Mouse (Mus musculus): ENCODE results near the gene Grm1. TPM values are rescaled to one million over a fixed set of nuclear protein-coding genes. Genes with fewer than 3 reads are reported as not detected.

Gene Grm1
- polyA plus RNA-seq, 1 experiment from 2014 or later = 0.19 TPM

GRCm38 (mm10) chr10:10787906-10788416, 294.2 kb downstream of the Grm1 start:
- H3K36me3 ChIP-seq (ENCODE audit: control insufficient read depth, insufficient read depth, low read length) = no peaks in the 10 kb centered on the region
- ATAC-seq (replicated peaks; ENCODE audit: low FRiP score) = no peak
- no peaks in the 10 kb centered on the region for H3K4me1 ChIP-seq (replicated peaks; ENCODE audit: control insufficient read depth, insufficient read depth, low read length)
- no peak overlapping the region for H3K27ac ChIP-seq (ENCODE audit: low read depth, low read length)
- H3K4me3 ChIP-seq (ENCODE audit: low read depth, low read length) = no peak overlapping the region
- H3K4me2 ChIP-seq = no peak overlapping the region
- DNase-seq (ENCODE audit: low spot score) = no peak
- H3K9ac ChIP-seq (ENCODE audit: low read depth, low read length) = no peak overlapping the region
- no peaks in the 10 kb centered on the region for H3K27me3 ChIP-seq (replicated peaks; ENCODE audit: control insufficient read depth, insufficient read depth, low read length)
- 84% methylated on average over 5 of the region's 6 CpGs for WGBS
- no peaks in the 10 kb centered on the region for H3K9me3 ChIP-seq (ENCODE audit: control insufficient read depth, low read length)

GRCm38 (mm10) chr10:10785122-10785521, 297.0 kb downstream of the Grm1 start:
- Histone ChIP-seq H3K9ac (ENCODE audit: low read depth, low read length) (no peak overlapping the region), H3K4me1 (replicated peaks; ENCODE audit: control insufficient read depth, insufficient read depth, low read length) (no peaks in the 10 kb centered on the region), H3K27ac (ENCODE audit: low read depth, low read length) (no peak overlapping the region), H3K4me3 (ENCODE audit: low read depth, low read length) (no peak overlapping the region), H3K9me3 (ENCODE audit: control insufficient read depth, low read length) (no peaks in the 10 kb centered on the region), H3K27me3 (replicated peaks; ENCODE audit: control insufficient read depth, insufficient read depth, low read length) (no peaks in the 10 kb centered on the region), H3K36me3 (ENCODE audit: control insufficient read depth, insufficient read depth, low read length) (no peaks in the 10 kb centered on the region), H3K4me2 (no peak overlapping the region)
- 81% methylated on average over 3 of the region's 3 CpGs for WGBS
- DNase-seq (ENCODE audit: low spot score) (no peak), ATAC-seq (replicated peaks; ENCODE audit: low FRiP score) (no peak)

- Histone ChIP-seq H3K9ac (ENCODE audit: low read depth, low read length) (no peak overlapping the region), H3K4me1 (replicated peaks; ENCODE audit: control insufficient read depth, insufficient read depth, low read length) (no peaks in the 10 kb centered on the region), H3K27me3 (replicated peaks; ENCODE audit: control insufficient read depth, insufficient read depth, low read length) (no peaks in the 10 kb centered on the region), H3K9me3 (ENCODE audit: control insufficient read depth, low read length) (no peaks in the 10 kb centered on the region), H3K36me3 (ENCODE audit: control insufficient read depth, insufficient read depth, low read length) (no peaks in the 10 kb centered on the region), H3K27ac (ENCODE audit: low read depth, low read length) (no peak overlapping the region), H3K4me3 (ENCODE audit: low read depth, low read length) (no peak overlapping the region), H3K4me2 (no peak overlapping the region)
- DNase-seq (ENCODE audit: low spot score) (no peak), ATAC-seq (replicated peaks; ENCODE audit: low FRiP score) (no peak)
- WGBS = 88% methylated on average over 1 of the region's 1 CpGs
These were observed 307.3 kb downstream of the Grm1 start for GRCm38 (mm10) chr10:10774827-10775226.

GRCm38 (mm10) chr10:10763015-10763414, 319.1 kb downstream of the Grm1 start:
- Histone ChIP-seq H3K27me3 (replicated peaks; ENCODE audit: control insufficient read depth, insufficient read depth, low read length) (no peaks in the 10 kb centered on the region), H3K9me3 (ENCODE audit: control insufficient read depth, low read length) (no peaks in the 10 kb centered on the region), H3K4me3 (ENCODE audit: low read depth, low read length) (no peak overlapping the region), H3K9ac (ENCODE audit: low read depth, low read length) (no peak overlapping the region), H3K4me1 (replicated peaks; ENCODE audit: control insufficient read depth, insufficient read depth, low read length) (no peaks in the 10 kb centered on the region), H3K27ac (ENCODE audit: low read depth, low read length) (no peak overlapping the region), H3K4me2 (no peak overlapping the region), H3K36me3 (ENCODE audit: control insufficient read depth, insufficient read depth, low read length) (no peaks in the 10 kb centered on the region)
- WGBS = 91% methylated on average over 4 of the region's 4 CpGs
- DNase-seq (ENCODE audit: low spot score) = no peak
- ATAC-seq (replicated peaks; ENCODE audit: low FRiP score) = no peak

- no peaks in the 10 kb centered on the region for H3K27me3 ChIP-seq (replicated peaks; ENCODE audit: control insufficient read depth, insufficient read depth, low read length)
- H3K4me1 ChIP-seq (replicated peaks; ENCODE audit: control insufficient read depth, insufficient read depth, low read length) = no peaks in the 10 kb centered on the region
- no peak for DNase-seq (ENCODE audit: low spot score)
- H3K4me2 ChIP-seq = no peak overlapping the region
- H3K9me3 ChIP-seq (ENCODE audit: control insufficient read depth, low read length) = no peaks in the 10 kb centered on the region
- no peak overlapping the region for H3K9ac ChIP-seq (ENCODE audit: low read depth, low read length)
- ATAC-seq (replicated peaks; ENCODE audit: low FRiP score) = no peak
- H3K36me3 ChIP-seq (ENCODE audit: control insufficient read depth, insufficient read depth, low read length) = no peaks in the 10 kb centered on the region
- 73% methylated on average over 1 of the region's 1 CpGs for WGBS
- H3K27ac ChIP-seq (ENCODE audit: low read depth, low read length) = no peak overlapping the region
- no peak overlapping the region for H3K4me3 ChIP-seq (ENCODE audit: low read depth, low read length)
These were observed 320.9 kb downstream of the Grm1 start for GRCm38 (mm10) chr10:10761274-10761673.

GRCm38 (mm10) chr10:10760801-10761200, 321.4 kb downstream of the Grm1 start:
- Histone ChIP-seq H3K36me3 (ENCODE audit: control insufficient read depth, insufficient read depth, low read length) (no peaks in the 10 kb centered on the region), H3K9ac (ENCODE audit: low read depth, low read length) (no peak overlapping the region), H3K27me3 (replicated peaks; ENCODE audit: control insufficient read depth, insufficient read depth, low read length) (no peaks in the 10 kb centered on the region), H3K4me3 (ENCODE audit: low read depth, low read length) (no peak overlapping the region), H3K27ac (ENCODE audit: low read depth, low read length) (no peak overlapping the region), H3K9me3 (ENCODE audit: control insufficient read depth, low read length) (no peaks in the 10 kb centered on the region), H3K4me2 (no peak overlapping the region), H3K4me1 (replicated peaks; ENCODE audit: control insufficient read depth, insufficient read depth, low read length) (no peaks in the 10 kb centered on the region)
- no peak for ATAC-seq (replicated peaks; ENCODE audit: low FRiP score)
- 82% methylated on average over 2 of the region's 2 CpGs for WGBS
- no peak for DNase-seq (ENCODE audit: low spot score)

- Histone ChIP-seq H3K9ac (ENCODE audit: low read depth, low read length) (no peak overlapping the region), H3K27ac (ENCODE audit: low read depth, low read length) (no peak overlapping the region), H3K27me3 (replicated peaks; ENCODE audit: control insufficient read depth, insufficient read depth, low read length) (no peaks in the 10 kb centered on the region), H3K4me1 (replicated peaks; ENCODE audit: control insufficient read depth, insufficient read depth, low read length) (no peaks in the 10 kb centered on the region), H3K9me3 (ENCODE audit: control insufficient read depth, low read length) (no peaks in the 10 kb centered on the region), H3K4me3 (ENCODE audit: low read depth, low read length) (no peak overlapping the region), H3K4me2 (no peak overlapping the region), H3K36me3 (ENCODE audit: control insufficient read depth, insufficient read depth, low read length) (no peaks in the 10 kb centered on the region)
- ATAC-seq (replicated peaks; ENCODE audit: low FRiP score) = no peak
- no peak for DNase-seq (ENCODE audit: low spot score)
- 70% methylated on average over 1 of the region's 1 CpGs for WGBS
These were observed 331.1 kb downstream of the Grm1 start for GRCm38 (mm10) chr10:10751033-10751432.

GRCm38 (mm10) chr10:10744097-10744496, 338.1 kb downstream of the Grm1 start:
- DNase-seq (ENCODE audit: low spot score) (no peak), ATAC-seq (replicated peaks; ENCODE audit: low FRiP score) (no peak)
- Histone ChIP-seq H3K4me1 (replicated peaks; ENCODE audit: control insufficient read depth, insufficient read depth, low read length) (no peaks in the 10 kb centered on the region), H3K4me2 (no peak overlapping the region), H3K9ac (ENCODE audit: low read depth, low read length) (no peak overlapping the region), H3K4me3 (ENCODE audit: low read depth, low read length) (no peak overlapping the region), H3K27me3 (replicated peaks; ENCODE audit: control insufficient read depth, insufficient read depth, low read length) (no peaks in the 10 kb centered on the region), H3K27ac (ENCODE audit: low read depth, low read length) (no peak overlapping the region), H3K36me3 (ENCODE audit: control insufficient read depth, insufficient read depth, low read length) (no peaks in the 10 kb centered on the region), H3K9me3 (ENCODE audit: control insufficient read depth, low read length) (no peaks in the 10 kb centered on the region)
- 41% methylated on average over 1 of the region's 1 CpGs for WGBS

GRCm38 (mm10) chr10:10742172-10742571, 340.0 kb downstream of the Grm1 start:
- Histone ChIP-seq H3K4me1 (replicated peaks; ENCODE audit: control insufficient read depth, insufficient read depth, low read length) (no peaks in the 10 kb centered on the region), H3K27me3 (replicated peaks; ENCODE audit: control insufficient read depth, insufficient read depth, low read length) (no peaks in the 10 kb centered on the region), H3K27ac (ENCODE audit: low read depth, low read length) (no peak overlapping the region), H3K4me2 (no peak overlapping the region), H3K9me3 (ENCODE audit: control insufficient read depth, low read length) (no peaks in the 10 kb centered on the region), H3K4me3 (ENCODE audit: low read depth, low read length) (no peak overlapping the region), H3K9ac (ENCODE audit: low read depth, low read length) (no peak overlapping the region), H3K36me3 (ENCODE audit: control insufficient read depth, insufficient read depth, low read length) (no peaks in the 10 kb centered on the region)
- no peak for DNase-seq (ENCODE audit: low spot score)
- 88% methylated on average over 2 of the region's 2 CpGs for WGBS
- no peak for ATAC-seq (replicated peaks; ENCODE audit: low FRiP score)
